Mouse (Mus musculus) lung, postnatal 0 days (tissue): ENCODE results near the gene Mcoln3.

ENCODE experiments used
- CTCF ChIP-seq: IDR thresholded peaks from 2 replicates; pipeline ENCODE4 v1.5.1; 2016; ENCODE audit warnings: antibody characterized with exemption, mild to moderate bottlenecking
- EP300 ChIP-seq: IDR thresholded peaks from 2 replicates; pipeline ENCODE4 v1.6.1; 2016; ENCODE audit warnings: antibody characterized with exemption, mild to moderate bottlenecking, control low read depth

DNA sequence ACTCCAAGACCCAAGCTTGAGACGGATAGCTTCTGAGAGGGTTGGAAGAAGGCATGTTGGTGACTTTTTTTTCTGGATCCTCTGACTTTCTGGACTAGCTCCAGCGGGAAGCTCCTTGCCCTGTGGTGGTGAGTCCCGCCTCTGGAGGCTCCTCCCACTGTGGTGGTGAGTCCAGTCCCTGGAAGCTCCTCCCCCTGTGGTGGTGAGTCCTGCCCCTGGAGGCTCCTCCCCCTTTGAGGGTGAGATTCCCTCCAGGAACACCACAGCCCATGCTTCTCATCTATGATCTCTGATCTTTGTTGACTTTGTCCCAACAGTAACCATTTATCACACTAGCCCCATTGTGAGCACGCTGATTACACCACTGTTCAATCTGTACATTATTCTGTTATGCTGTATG is 44.9 kb downstream of the Mcoln3 start:
- TF ChIP-seq CTCF, result no peak
- TF ChIP-seq EP300, result no peak
